Mouse (Mus musculus) CD4-positive, CD25-positive, alpha-beta regulatory T cell, adult 4 months (primary cell): ENCODE data around the gene Ccl27a. TPM values are rescaled to one million over a fixed set of nuclear protein-coding genes. Genes with fewer than 3 reads are reported as not detected.
"Not testable (repeated sequence)": the region's sequence is repeated elsewhere in the genome, so short reads cannot be mapped to it uniquely, and the experiment has no call there.

Experiments
- ATAC-seq: one replicate; pipeline ENCODE4 v1.8.0; 2017
- polyA plus RNA-seq, 2 experiments: library from polyadenylated mRNA; unstranded; fragments of 100-300 nt; shearing (Covaris generic); gene quantifications; one replicate each; pipeline ENCODE4 v1.2.1; 2017

Gene Ccl27a
- polyA plus RNA-seq, result 10 to 100 TPM in 1 of 2 experiments, 1 to 10 TPM in 1; 9.0 to 10.9 TPM

DNA sequence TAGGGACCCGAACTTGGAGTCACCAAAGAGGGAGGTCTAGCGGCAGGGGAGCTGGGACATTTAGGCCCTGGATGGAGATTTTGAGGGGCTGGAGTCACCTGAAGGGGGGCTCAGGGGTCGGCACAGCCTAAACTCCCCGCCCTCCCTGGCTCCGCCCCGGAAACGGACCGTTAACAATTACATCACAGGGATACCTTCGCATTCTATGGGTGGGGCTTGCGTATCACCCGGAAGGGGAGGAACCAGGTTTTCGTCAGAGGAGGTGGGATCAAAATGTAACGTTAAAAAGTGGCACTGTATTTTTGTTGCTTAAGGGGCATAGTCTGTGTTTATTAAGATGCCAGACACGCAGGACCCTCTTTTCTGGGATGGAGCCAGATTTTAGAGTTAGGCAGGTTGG lies at the start of gene Ccl27a:
Ccl27a (minus strand) TSS at position 246 of the 400 bp plus-strand sequence.
- ATAC-seq, result peak; percentile 66

- not testable (repeated sequence) for ATAC-seq
Measured at GRCm38 (mm10) chr4:41783197-41783596, 9.2 kb upstream of the Ccl27a start.

DNA sequence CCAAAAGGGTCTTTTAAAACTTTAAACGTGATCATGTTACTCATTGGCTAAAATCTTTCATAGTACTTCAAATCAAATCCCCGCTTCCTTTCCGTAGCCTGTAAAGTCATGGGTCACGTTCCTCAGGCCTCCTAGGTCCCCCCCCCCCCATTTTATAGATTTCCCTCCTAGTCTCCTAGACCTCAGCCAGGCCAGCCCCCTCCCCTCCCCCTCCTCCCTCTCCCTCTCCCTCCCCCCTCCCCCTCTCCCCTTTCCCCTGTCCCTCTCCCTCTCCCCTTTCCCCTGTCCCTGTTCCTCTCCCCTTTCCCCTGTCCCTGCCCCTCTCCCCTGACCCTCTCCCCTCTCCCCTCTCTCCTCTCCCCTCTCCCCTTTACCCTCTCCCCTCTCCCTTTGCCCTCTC lies 8.7 kb upstream of the Ccl27a start:
- not testable (repeated sequence) for ATAC-seq

GRCm38 (mm10) chr4:41781748-41782485 lies 7.9 kb upstream of the Ccl27a start:
- not testable (repeated sequence) for ATAC-seq

- not testable (repeated sequence) for ATAC-seq
Measured at GRCm38 (mm10) chr4:41781271-41781670, 7.2 kb upstream of the Ccl27a start.

- ATAC-seq, result not testable (repeated sequence)
Measured at GRCm38 (mm10) chr4:41775840-41776239, 1.8 kb upstream of the Ccl27a start.

- ATAC-seq, result peak; percentile 51
Measured at GRCm38 (mm10) chr4:41774506-41774905, 459 bp upstream of the Ccl27a start.

- not testable (repeated sequence) for ATAC-seq
Measured at GRCm38 (mm10) chr4:41773502-41773901, 545 bp downstream of the Ccl27a start.

GRCm38 (mm10) chr4:41772946-41773345 lies 1.1 kb downstream of the Ccl27a start:
- not testable (repeated sequence) for ATAC-seq

DNA sequence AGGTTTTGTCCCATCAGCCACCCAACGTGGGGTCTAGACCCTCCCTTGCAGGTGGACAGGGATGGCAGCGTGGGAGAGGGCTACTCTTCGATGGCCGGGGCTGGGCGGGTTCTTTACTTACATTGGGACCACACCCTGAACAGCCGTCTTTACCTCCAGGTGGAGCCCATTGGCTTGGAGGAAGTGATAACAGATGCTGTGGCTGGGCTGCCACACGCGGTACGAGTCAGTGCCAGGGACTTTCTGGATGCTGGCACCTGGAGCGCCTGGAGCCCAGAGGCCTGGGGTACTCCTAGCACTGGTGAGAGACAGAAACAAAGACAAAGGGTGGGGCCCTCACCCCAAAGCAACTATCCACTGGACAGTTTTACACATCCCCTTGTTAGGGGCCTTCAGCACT lies 6.7 kb downstream of the Ccl27a start:
- not testable (repeated sequence) for ATAC-seq

DNA sequence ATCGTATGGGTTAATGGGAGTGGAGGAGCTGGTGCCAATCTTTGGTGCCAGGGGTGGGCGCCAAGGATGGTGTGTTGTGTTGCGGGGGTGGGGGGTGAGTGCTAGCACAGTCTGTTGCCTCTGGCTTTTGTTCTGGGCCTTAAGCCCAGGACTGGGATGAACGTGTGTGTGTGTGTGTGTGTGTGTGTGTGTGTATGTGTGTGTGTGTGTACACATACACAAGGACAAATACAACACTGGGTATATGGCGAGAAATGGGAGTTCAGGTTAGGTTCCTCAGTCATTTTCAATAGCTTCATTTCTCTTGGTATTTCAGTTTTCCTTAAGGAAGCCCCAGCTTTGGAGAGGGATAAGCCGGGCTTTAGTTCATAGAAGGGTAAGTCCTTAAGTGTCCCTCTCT lies 10.9 kb downstream of the Ccl27a start:
- not testable (repeated sequence) for ATAC-seq

GRCm38 (mm10) chr4:41762688-41763114 lies 11.3 kb downstream of the Ccl27a start:
- ATAC-seq, result not testable (repeated sequence)

DNA sequence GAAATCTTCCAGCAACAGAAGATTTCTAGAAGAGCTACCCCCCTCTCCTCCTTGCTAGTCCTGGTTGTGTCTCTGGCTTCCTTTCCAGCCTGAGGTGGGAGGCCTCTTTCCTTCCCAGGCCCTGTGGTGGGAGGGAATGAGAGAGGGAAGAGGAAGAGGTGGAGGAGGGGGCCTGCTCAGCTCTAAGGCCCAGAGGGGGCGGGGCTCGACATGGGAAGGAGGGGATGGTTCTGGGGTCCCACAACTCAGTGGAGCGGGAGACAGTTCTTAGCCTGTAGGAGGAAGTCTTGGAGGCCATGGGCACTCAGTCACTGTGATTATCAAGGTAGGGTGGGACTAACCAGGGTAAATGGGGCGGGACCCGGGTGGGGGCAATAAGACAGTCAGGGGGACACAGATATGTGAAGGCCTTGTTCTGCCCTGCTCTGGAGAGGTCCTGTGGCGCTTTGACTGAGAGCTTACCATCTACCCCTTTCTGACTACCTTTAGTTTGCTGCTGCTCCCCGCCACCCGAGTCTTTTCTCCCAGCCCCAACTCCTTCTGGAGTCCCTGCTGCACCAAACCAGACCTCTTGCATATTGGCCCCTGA lies 11.9 kb downstream of the Ccl27a start:
- no peak for ATAC-seq

GRCm38 (mm10) chr4:41761680-41762079 lies 12.4 kb downstream of the Ccl27a start:
- no peak for ATAC-seq

GRCm38 (mm10) chr4:41760911-41761310 lies 13.1 kb downstream of the Ccl27a start:
- ATAC-seq, result no peak

GRCm38 (mm10) chr4:41760288-41760721 lies 13.7 kb downstream of the Ccl27a start:
- ATAC-seq, result no peak

DNA sequence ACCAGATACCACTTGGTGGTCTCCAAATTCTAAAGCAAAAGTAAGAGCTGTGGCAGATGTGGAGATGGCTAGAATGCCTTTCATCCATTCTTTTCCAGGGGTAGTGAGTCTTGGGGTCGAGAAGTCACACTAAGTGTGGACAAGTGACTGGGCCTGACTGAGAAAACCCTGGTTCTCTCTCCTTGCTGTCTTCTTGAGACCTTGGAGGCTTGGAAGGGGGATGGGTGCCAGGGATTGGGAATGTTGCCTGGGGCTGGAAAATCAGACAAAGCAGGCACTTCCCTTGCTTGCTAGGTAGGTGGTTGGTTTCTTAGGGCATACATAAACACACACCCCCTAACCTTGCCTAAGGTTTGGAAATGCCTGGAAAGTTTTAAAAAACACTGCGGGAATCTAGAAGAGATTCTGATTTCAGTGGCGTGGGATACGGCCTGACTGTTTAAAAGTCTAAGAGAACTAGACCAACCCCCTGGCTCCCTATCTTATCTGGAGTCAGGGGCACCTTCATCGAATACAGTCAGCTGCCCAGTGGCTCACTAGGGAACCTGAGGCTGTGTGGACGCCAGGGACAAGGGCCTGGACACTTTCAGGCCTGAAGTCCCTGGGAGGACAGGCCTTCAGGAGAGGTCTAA lies 14.3 kb downstream of the Ccl27a start:
- no peak for ATAC-seq

GRCm38 (mm10) chr4:41759206-41759605 lies 14.8 kb downstream of the Ccl27a start:
- no peak for ATAC-seq

DNA sequence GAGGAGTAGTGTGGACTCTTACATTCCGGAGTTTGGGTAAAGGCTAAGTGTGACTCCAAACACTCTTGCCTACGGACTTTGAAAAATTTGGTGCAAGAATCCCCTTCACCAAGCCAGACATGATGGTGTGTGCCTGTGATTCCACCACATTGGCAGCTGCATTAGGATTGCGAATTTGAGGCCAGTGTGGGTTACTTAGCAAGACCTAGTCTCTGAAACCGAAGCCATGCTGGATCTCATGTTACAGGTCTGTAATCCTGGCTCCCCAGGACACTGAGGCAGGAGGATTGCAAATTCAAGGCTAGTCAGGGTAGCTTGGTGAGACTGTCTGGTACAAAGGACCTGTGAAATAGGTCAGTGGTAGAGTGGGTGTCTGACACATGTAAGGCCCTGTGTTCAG lies 15.3 kb downstream of the Ccl27a start:
- no peak for ATAC-seq

- no peak for ATAC-seq
Measured at GRCm38 (mm10) chr4:41758021-41758420, 16.0 kb downstream of the Ccl27a start.

DNA sequence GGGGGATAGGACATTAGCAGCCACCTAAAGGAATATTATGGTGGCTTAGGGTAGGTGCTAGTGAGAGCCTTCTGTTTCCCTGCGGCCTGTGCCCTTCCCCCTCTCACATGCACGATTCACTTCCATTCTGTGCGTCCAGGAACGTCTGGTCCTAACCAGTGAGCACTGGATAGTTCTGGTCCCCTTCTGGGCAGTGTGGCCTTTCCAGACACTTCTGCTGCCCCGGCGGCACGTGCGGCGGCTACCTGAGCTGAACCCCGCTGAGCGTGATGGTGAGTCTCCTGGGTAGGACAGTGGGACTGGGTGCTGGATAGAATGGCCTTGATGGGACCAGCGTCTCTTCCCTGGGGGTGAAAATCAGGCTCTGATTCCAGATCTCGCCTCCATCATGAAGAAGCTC lies 16.7 kb downstream of the Ccl27a start:
- ATAC-seq, result no peak

- ATAC-seq, result no peak
Measured at GRCm38 (mm10) chr4:41756440-41756839, 17.6 kb downstream of the Ccl27a start.
